Mouse (Mus musculus) MEL (cell line): ENCODE data around the gene Endov. TPM values are rescaled to one million over a fixed set of nuclear protein-coding genes. Genes with fewer than 3 reads are reported as not detected.

Experiments
- DNase-seq: peaks from one replicate; pipeline ENCODE4 v3.0.0; 2011; ENCODE audit warnings: low read depth, low spot score
- H3K27ac ChIP-seq: 2 replicates; pipeline ENCODE4 v1.5.1; 2012; ENCODE audit warnings: low read depth, mild to moderate bottlenecking, control low read depth, low read length, moderate library complexity; ENCODE audit not compliant: control insufficient read depth
- H3K27me3 ChIP-seq, 2 experiments: fragments of 150-350 bp in 1 of 2; sonication (generic) in 1 of 2; 2 replicates each; pipeline ENCODE4 v1.6.1; 2012; ENCODE audit warnings: low read length in 2 of 2, mild to moderate bottlenecking in 2 of 2, improper control_type of control experiment in 1 of 2, moderate library complexity in 1 of 2; ENCODE audit not compliant: insufficient read depth in 2 of 2, control insufficient read depth in 1 of 2
- H3K36me3 ChIP-seq, 2 experiments: 2 replicates each; pipeline ENCODE4 v1.6.1; 2012 to 2014; ENCODE audit warnings: low read length in 2 of 2, improper control_type of control experiment in 1 of 2, inconsistent platforms in 1 of 2, mild to moderate bottlenecking in 1 of 2; ENCODE audit not compliant: insufficient read depth in 2 of 2, control insufficient read depth in 1 of 2
- H3K4me1 ChIP-seq, 2 experiments: fragments of 150-350 bp in 1 of 2; sonication (generic) in 1 of 2; 2 replicates each; pipeline ENCODE4 v1.6.1; 2012; ENCODE audit warnings: low read length in 2 of 2, improper control_type of control experiment in 1 of 2, mild to moderate bottlenecking in 1 of 2; ENCODE audit not compliant: insufficient read depth in 2 of 2, control insufficient read depth in 1 of 2
- H3K4me3 ChIP-seq, 2 experiments: fragments of 150-350 bp in 1 of 2; sonication (generic) in 1 of 2; 2 replicates each; pipeline ENCODE4 v1.5.1; 2012; ENCODE audit warnings: low read depth in 2 of 2, low read length in 2 of 2, mild to moderate bottlenecking in 2 of 2, moderate library complexity in 2 of 2, control low read depth in 1 of 2, improper control_type of control experiment in 1 of 2; ENCODE audit not compliant: control insufficient read depth in 1 of 2, insufficient read depth in 1 of 2
- H3K79me2 ChIP-seq: 2 replicates; pipeline ENCODE4 v1.6.1; 2012; ENCODE audit warnings: mild to moderate bottlenecking, low read length, moderate library complexity; ENCODE audit not compliant: control insufficient read depth, poor library complexity, insufficient read depth
- H3K9ac ChIP-seq: 2 replicates; pipeline ENCODE4 v1.6.1; 2012; ENCODE audit warnings: low read depth, mild to moderate bottlenecking, control low read depth, low read length, moderate library complexity; ENCODE audit not compliant: control insufficient read depth, poor library complexity, severe bottlenecking
- H3K9me3 ChIP-seq: fragments of 150-350 bp; sonication (generic); replicated peaks from 2 replicates; pipeline ENCODE4 v1.6.1; 2012; ENCODE audit warnings: mild to moderate bottlenecking, low read length, improper control_type of control experiment, moderate library complexity; ENCODE audit not compliant: insufficient read depth
- E2F4 ChIP-seq: IDR thresholded peaks from 2 replicates; pipeline ENCODE4 v1.6.1; 2011; ENCODE audit warnings: low read depth, low read length, improper control_type of control experiment, borderline replicate concordance
- ELF1 ChIP-seq: IDR thresholded peaks from 2 replicates; pipeline ENCODE4 v1.6.1; 2014; ENCODE audit warnings: low read depth, mild to moderate bottlenecking, inconsistent platforms, low read length, improper control_type of control experiment, moderate library complexity
- EP300 ChIP-seq, 2 experiments: IDR thresholded peaks; 2 replicates each; pipeline ENCODE4 v1.6.1; 2011; ENCODE audit warnings: improper control_type of control experiment in 2 of 2, low read length in 2 of 2, low read depth in 1 of 2, mild to moderate bottlenecking in 1 of 2
- HCFC1 ChIP-seq: IDR thresholded peaks from 2 replicates; pipeline ENCODE4 v1.6.1; 2012; ENCODE audit warnings: low read depth, mild to moderate bottlenecking, inconsistent platforms, low read length, improper control_type of control experiment, moderate library complexity
- JUND ChIP-seq: IDR thresholded peaks from 2 replicates; pipeline ENCODE4 v1.6.1; 2011; ENCODE audit warnings: low read depth, mild to moderate bottlenecking, improper control_type of control experiment, low read length
- MAX ChIP-seq: IDR thresholded peaks from 2 replicates; pipeline ENCODE4 v1.6.1; 2011; ENCODE audit warnings: low read length, improper control_type of control experiment
- MEF2A ChIP-seq: IDR thresholded peaks from 2 replicates; pipeline ENCODE4 v1.6.1; 2014; ENCODE audit warnings: low read depth, mild to moderate bottlenecking, inconsistent platforms, low read length, improper control_type of control experiment; ENCODE audit not compliant: poor library complexity, insufficient replicate concordance, severe bottlenecking; ENCODE audit errors: extremely low read depth
- MXI1 ChIP-seq: IDR thresholded peaks from 2 replicates; pipeline ENCODE4 v1.6.1; 2011; ENCODE audit warnings: mild to moderate bottlenecking, low read depth, low read length, improper control_type of control experiment
- MYB ChIP-seq: IDR thresholded peaks from 2 replicates; pipeline ENCODE4 v1.6.1; 2011; ENCODE audit warnings: mild to moderate bottlenecking, low read depth, low read length, improper control_type of control experiment
- MYC ChIP-seq: IDR thresholded peaks from 2 replicates; pipeline ENCODE4 v1.6.1; 2011; ENCODE audit warnings: low read depth, mild to moderate bottlenecking, low read length, improper control_type of control experiment, moderate library complexity
- NELFE ChIP-seq: IDR thresholded peaks from 2 replicates; pipeline ENCODE4 v1.6.1; 2011; ENCODE audit warnings: low read depth, low read length, improper control_type of control experiment
- NRF1 ChIP-seq: IDR thresholded peaks from 2 replicates; pipeline ENCODE4 v1.6.1; 2014; ENCODE audit warnings: low read depth, mild to moderate bottlenecking, inconsistent platforms, low read length, improper control_type of control experiment, moderate library complexity; ENCODE audit not compliant: poor library complexity, insufficient read depth, severe bottlenecking
- POLR2AphosphoS2 ChIP-seq: IDR thresholded peaks from 2 replicates; pipeline ENCODE4 v1.6.1; 2011; ENCODE audit warnings: low read length, improper control_type of control experiment
- POLR2AphosphoS5 ChIP-seq: IDR thresholded peaks from 2 replicates; pipeline ENCODE4 v1.6.1; 2012; ENCODE audit warnings: low read depth, borderline replicate concordance, mild to moderate bottlenecking, inconsistent platforms, low read length, moderate library complexity, mixed read lengths
- RAD21 ChIP-seq: IDR thresholded peaks from 2 replicates; pipeline ENCODE4 v1.6.1; 2011; ENCODE audit warnings: mild to moderate bottlenecking, low read depth, low read length, improper control_type of control experiment
- RCOR1 ChIP-seq: IDR thresholded peaks from 2 replicates; pipeline ENCODE4 v1.6.1; 2012; ENCODE audit warnings: low read depth, mild to moderate bottlenecking, inconsistent platforms, low read length, improper control_type of control experiment
- SMC3 ChIP-seq: IDR thresholded peaks from 2 replicates; pipeline ENCODE4 v1.6.1; 2011; ENCODE audit warnings: low read depth, low read length, improper control_type of control experiment
- TBP ChIP-seq: IDR thresholded peaks from 2 replicates; pipeline ENCODE4 v1.8.0; 2011; ENCODE audit warnings: low read depth, low read length, improper control_type of control experiment
- TCF12 ChIP-seq: IDR thresholded peaks from 2 replicates; pipeline ENCODE4 v1.6.1; 2014; ENCODE audit warnings: low read depth, mild to moderate bottlenecking, inconsistent platforms, low read length, improper control_type of control experiment, moderate library complexity
- ZKSCAN1 ChIP-seq: IDR thresholded peaks from 2 replicates; pipeline ENCODE4 v1.6.1; 2012; ENCODE audit warnings: low read depth, mild to moderate bottlenecking, inconsistent platforms, low read length, improper control_type of control experiment, moderate library complexity
- ZNF384 ChIP-seq: IDR thresholded peaks from 2 replicates; pipeline ENCODE4 v1.6.1; 2012; ENCODE audit warnings: low read depth, mild to moderate bottlenecking, inconsistent platforms, low read length, improper control_type of control experiment
- polyA plus RNA-seq, 2 experiments: library from polyadenylated mRNA; stranded (reverse) in 1 of 2; unstranded in 1 of 2; fragments of >175 nt in 1 of 2; fragments of >200 nt in 1 of 2; gene quantifications; 2 replicates each; pipeline versions ENCODE4 v1.2.1 to v1.2.4; 2012; ENCODE audit warnings: low replicate concordance in 2 of 2, low read depth in 1 of 2; ENCODE audit not compliant: insufficient read length in 2 of 2, insufficient read depth in 1 of 2, missing spikeins in 1 of 2
- total RNA-seq: library from RNA; depleted of rRNA; stranded (reverse); fragments of 300-350 nt; gene quantifications from 2 replicates; pipeline ENCODE4 v1.2.3, GENCODE M21; 2012

Gene Endov
- total and polyA plus RNA-seq, 3 experiments: 16.8 to 19.5 TPM; not detected in 1

- H3K4me1 ChIP-seq: no peaks in the 10 kb centered on the region
- no peaks in the 10 kb centered on the region for H3K79me2 ChIP-seq
- peaks cover 0 to 3% of the 10 kb centered on the region in 2 experiments; a peak in 3 of 4 replicates for H3K27me3 ChIP-seq
- H3K9ac ChIP-seq: no peak overlapping the region
- no peak overlapping the region for H3K27ac ChIP-seq
- H3K9me3 ChIP-seq: no peaks in the 10 kb centered on the region
- no peak overlapping the region for H3K4me3 ChIP-seq
- DNase-seq: no peak
- no peaks in the 10 kb centered on the region for H3K36me3 ChIP-seq
- TF ChIP-seq TBP (no peak), MXI1 (no peak), MYB (no peak), NRF1 (no peak), ZKSCAN1 (no peak), E2F4 (no peak), MYC (no peak), POLR2AphosphoS2 (no peak), TCF12 (no peak), ZNF384 (no peak), EP300 (IDR thresholded peaks at IDR 0.05; ENCODE audit: low read depth in 1 of 2, low read length in 2 of 2) (no peak), SMC3 (no peak), MAX (no peak), HCFC1 (no peak), ELF1 (no peak), NELFE (no peak)
Observed at GRCm38 (mm10) chr11:119549371-119549811, 58.2 kb downstream of the Endov start.

GRCm38 (mm10) chr11:119550546-119551335 lies 59.6 kb downstream of the Endov start:
- H3K9me3 ChIP-seq: no peaks in the 10 kb centered on the region

More at GRCm38 (mm10) chr11:119550546-119551335, 59.6 kb downstream of the Endov start:
- H3K27ac ChIP-seq: no peak overlapping the region
- no peak overlapping the region for H3K4me3 ChIP-seq
- peaks cover 0 to 3% of the 10 kb centered on the region in 2 experiments; a peak in 3 of 4 replicates for H3K27me3 ChIP-seq
- no peak overlapping the region for H3K9ac ChIP-seq
- no peak for DNase-seq
- H3K4me1 ChIP-seq: no peaks in the 10 kb centered on the region
- H3K36me3 ChIP-seq: no peaks in the 10 kb centered on the region
- no peak for TF ChIP-seq MYC
- no peak for TF ChIP-seq MEF2A
- no peak for TF ChIP-seq RAD21
- no peak for TF ChIP-seq POLR2AphosphoS5
- TF ChIP-seq JUND: no peak
- TF ChIP-seq RCOR1: no peak
- no peaks in the 10 kb centered on the region for H3K79me2 ChIP-seq
